Mouse (Mus musculus) stomach, embryonic 16.5 days (tissue): Measurements from ENCODE around the gene Hoxd8. TPM values are rescaled to one million over a fixed set of nuclear protein-coding genes. Genes with fewer than 3 reads are reported as not detected.

Experiments used
- ATAC-seq: fragments of 200-750 bp; cut with Nextera tagmentation; 2 replicates; pipeline ENCODE4 v1.8.0; 2017; ENCODE audit warnings: moderate number of reproducible peaks, moderate TSS enrichment; ENCODE audit not compliant: insufficient read depth, low FRiP score
- H3K27ac ChIP-seq: fragments of 300-500 bp; sonication (generic); 2 replicates; pipeline ENCODE4 v1.5.1; 2014; ENCODE audit warnings: low read length
- H3K27me3 ChIP-seq: fragments of 300-500 bp; sonication (generic); 2 replicates; pipeline ENCODE4 v1.6.1; 2014; ENCODE audit warnings: low read length, control low read depth, mixed read lengths; ENCODE audit not compliant: control insufficient read depth, insufficient read depth
- H3K36me3 ChIP-seq: fragments of 300-500 bp; sonication (generic); 2 replicates; pipeline ENCODE4 v1.6.1; 2014; ENCODE audit warnings: low read length; ENCODE audit not compliant: control insufficient read depth, insufficient read depth
- H3K4me1 ChIP-seq: fragments of 300-500 bp; sonication (generic); 2 replicates; pipeline ENCODE4 v1.6.1; 2014; ENCODE audit warnings: low read length, control low read depth, mixed read lengths; ENCODE audit not compliant: control insufficient read depth, insufficient read depth
- H3K4me2 ChIP-seq: fragments of 300-500 bp; sonication (generic); 2 replicates; pipeline ENCODE4 v1.6.1; 2014; ENCODE audit warnings: low read depth, low read length, mixed read lengths
- H3K4me3 ChIP-seq: fragments of 300-500 bp; sonication (generic); replicated peaks from 2 replicates; pipeline ENCODE4 v1.5.1; 2014; ENCODE audit warnings: mild to moderate bottlenecking, low read length
- H3K9ac ChIP-seq: fragments of 300-500 bp; sonication (generic); 2 replicates; pipeline ENCODE4 v1.6.1; 2014; ENCODE audit warnings: low read length
- H3K9me3 ChIP-seq: fragments of 300-500 bp; sonication (generic); replicated peaks from 2 replicates; pipeline ENCODE4 v1.6.1; 2016; ENCODE audit warnings: low read length, control low read depth; ENCODE audit not compliant: control insufficient read depth
- WGBS: fragments of 180-500 bp; shearing (Covaris S2); extraction: QIAGEN DNeasy Blood & Tissue Kit; methylation state at CpG from one replicate; pipeline ENCODE4 v1.1.7; 2014; 5-methylcytosine and 5-hydroxymethylcytosine counted together
- polyA plus RNA-seq: library from polyadenylated mRNA; unstranded; fragments of >200 nt; fragmentation: Nextera tagmentation; extraction: Ambion mirVana; gene quantifications from 2 replicates; pipeline ENCODE4 v1.2.1, GENCODE M21; 2015

The Hoxd8 gene
- polyA plus RNA-seq, 1 experiment from 2014 or later: 1.7 TPM

DNA sequence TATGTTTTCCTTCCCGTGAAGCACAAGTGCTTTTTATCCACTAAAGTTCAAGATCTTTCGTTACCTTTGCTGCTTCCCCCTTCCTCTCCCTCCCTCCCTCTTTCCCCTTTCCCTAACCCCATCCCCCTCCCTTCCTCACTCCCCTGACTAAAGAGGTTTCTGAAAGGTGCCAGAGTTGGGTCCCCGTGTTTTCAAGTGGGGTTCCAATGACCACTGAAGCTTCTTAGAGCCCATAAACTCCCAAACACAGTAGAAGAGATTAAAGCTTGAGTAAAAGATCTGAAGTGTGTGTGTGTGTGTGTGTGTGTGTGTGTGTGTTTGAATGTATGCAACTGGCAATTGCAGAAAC, 35.2 kb upstream of the Hoxd8 start:
- H3K9me3 ChIP-seq: no peaks in the 10 kb centered on the region
- no peaks in the 10 kb centered on the region for H3K36me3 ChIP-seq
- no peak overlapping the region for H3K4me2 ChIP-seq
- 2% methylated on average over 3 of the region's 3 CpGs for WGBS
- ATAC-seq: no peak
- H3K27me3 ChIP-seq: peaks cover 93% of the 10 kb centered on the region
- H3K4me1 ChIP-seq: peaks cover 14% of the 10 kb centered on the region; the same call in 1 of the 2 replicates
- no peak overlapping the region for H3K4me3 ChIP-seq
- H3K9ac ChIP-seq: no peak overlapping the region
- no peak overlapping the region for H3K27ac ChIP-seq

DNA sequence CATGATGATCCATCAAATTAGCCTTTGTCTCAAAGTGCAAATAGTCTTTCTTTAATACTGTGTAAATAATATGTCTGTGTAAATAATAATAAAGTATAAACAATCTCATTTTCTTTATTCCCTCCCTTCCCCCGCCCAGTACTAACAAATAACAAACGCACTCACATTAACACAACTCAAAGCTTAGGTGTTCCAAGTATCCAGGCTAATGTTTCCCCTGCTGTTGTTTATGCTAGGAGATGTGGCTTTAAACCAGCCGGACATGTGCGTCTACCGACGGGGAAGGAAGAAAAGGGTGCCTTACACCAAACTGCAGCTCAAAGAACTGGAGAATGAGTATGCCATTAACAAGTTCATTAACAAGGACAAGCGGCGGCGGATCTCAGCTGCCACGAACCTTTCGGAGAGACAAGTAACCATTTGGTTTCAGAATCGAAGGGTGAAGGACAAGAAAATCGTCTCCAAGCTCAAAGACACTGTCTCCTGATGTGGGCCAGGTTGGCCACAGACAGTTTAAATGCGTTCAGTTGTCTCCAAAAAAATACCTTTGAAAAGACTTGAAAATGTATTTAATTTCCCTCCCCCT, 34.7 kb upstream of the Hoxd8 start:
- peaks cover 93% of the 10 kb centered on the region for H3K27me3 ChIP-seq
- H3K9ac ChIP-seq: no peak overlapping the region
- no peak overlapping the region for H3K4me3 ChIP-seq
- WGBS: 4% methylated on average over 14 of the region's 14 CpGs
- no peaks in the 10 kb centered on the region for H3K36me3 ChIP-seq
- H3K27ac ChIP-seq: no peak overlapping the region
- no peak overlapping the region for H3K4me2 ChIP-seq
- H3K9me3 ChIP-seq: no peaks in the 10 kb centered on the region
- peaks cover 14% of the 10 kb centered on the region; the same call in 1 of the 2 replicates for H3K4me1 ChIP-seq
- no peak for ATAC-seq

DNA sequence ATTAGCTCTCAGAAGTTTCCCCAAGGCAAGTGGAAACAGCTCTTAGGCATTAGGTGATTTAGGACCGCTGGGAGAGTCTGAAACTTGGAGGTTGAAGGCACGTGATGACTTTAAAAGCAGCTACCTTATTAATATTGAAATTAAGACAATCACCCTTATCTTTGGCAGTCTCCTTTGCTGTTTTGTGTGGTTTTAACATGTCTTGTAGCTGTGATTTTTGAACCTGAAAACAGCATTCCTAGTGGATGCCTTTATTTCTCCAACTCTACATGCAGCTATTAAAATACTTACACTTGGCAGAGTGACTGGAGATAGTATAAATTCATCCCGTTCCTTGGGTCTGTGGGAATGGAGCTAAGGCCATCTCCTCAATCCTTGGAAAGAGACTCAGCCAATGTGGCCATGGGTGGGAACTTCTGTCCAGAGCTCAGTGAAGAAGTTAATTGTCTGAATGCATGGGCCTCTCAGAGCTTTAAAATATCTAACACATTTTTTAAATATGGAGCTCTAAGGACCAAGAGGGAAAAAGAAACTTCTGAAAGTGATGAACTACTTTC, 33.7 kb upstream of the Hoxd8 start:
- no peak for ATAC-seq
- no peak overlapping the region for H3K4me3 ChIP-seq
- H3K4me1 ChIP-seq: peaks cover 14% of the 10 kb centered on the region; the same call in 1 of the 2 replicates
- H3K36me3 ChIP-seq: no peaks in the 10 kb centered on the region
- no peak overlapping the region for H3K9ac ChIP-seq
- H3K27me3 ChIP-seq: peaks cover 95% of the 10 kb centered on the region
- no peaks in the 10 kb centered on the region for H3K9me3 ChIP-seq
- H3K27ac ChIP-seq: no peak overlapping the region
- 5% methylated on average over 3 of the region's 3 CpGs for WGBS
- no peak overlapping the region for H3K4me2 ChIP-seq

DNA sequence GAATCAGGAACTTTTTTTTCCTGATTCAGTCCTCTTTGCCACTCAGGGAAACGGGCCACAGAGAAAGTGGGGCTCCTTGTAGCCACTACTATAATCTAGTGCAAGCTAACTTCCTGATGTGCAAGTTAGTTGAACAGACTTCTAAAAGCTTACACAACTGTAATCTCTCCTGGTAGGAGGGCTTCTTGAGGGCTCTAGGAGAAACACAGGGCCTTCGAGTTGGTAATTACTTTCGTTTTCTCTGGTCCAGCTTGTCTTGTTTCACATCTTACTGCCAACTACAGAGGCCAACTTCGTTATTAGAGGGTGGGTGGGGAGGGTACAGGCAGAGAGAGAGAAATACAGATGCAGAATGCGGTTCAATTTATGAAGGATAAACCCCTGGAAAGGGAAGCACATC, 32.6 kb upstream of the Hoxd8 start:
- Histone ChIP-seq H3K36me3 (no peaks in the 10 kb centered on the region), H3K9me3 (no peaks in the 10 kb centered on the region), H3K27ac (no peak overlapping the region), H3K4me1 (peaks cover 14% of the 10 kb centered on the region; the same call in 1 of the 2 replicates), H3K4me2 (no peak overlapping the region), H3K4me3 (no peak overlapping the region), H3K27me3 (peaks cover 96% of the 10 kb centered on the region), H3K9ac (no peak overlapping the region)
- WGBS: 14% methylated on average over 5 of the region's 5 CpGs
- ATAC-seq: no peak

DNA sequence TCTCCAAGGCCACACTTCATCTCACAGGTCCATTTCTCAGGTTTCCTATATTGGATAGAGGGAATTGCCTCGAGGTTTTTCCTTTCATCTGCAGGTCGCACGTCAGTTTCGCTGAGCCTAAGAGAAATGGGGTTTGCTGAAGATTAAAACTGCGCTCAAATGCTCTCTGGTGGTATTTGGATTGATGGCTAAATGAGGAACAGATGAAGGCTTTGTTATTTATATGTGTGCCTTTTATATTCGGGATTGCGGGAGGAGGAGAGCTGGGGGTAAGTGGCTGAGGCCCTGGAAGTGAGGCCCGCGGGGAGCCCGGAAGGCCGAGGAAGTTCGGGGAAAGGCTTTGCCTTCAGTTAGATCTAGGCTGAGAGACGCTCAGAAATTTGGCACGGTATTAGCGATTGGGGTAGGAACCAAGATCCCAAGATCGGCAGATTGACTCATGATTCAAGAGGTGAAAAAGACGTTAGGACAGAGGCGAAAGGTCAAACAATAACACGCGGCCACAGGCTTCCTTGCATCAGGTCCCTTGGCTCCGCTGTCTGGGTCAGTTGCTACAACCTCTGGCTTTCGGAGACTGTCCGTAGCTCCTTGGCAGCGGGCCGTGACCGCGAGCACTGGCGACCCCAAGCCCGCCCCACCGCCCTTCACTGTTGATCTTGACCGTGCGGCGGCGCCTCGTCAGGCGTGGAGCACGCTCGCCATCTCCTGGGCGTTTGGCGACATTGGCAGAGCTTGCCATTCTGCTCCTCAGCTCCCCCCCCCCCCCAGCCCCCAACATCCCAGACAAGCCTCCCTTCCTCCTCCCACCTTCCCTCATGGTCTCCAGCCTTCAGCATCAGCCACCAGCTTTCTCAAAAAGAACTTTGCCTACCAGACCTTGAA, 31.7 kb upstream of the Hoxd8 start:
- Histone ChIP-seq H3K27ac (no peak overlapping the region), H3K36me3 (no peaks in the 10 kb centered on the region), H3K9ac (no peak overlapping the region), H3K4me2 (peak overlapping the region; percentile 49), H3K9me3 (no peaks in the 10 kb centered on the region), H3K4me3 (peak overlapping the region; percentile 40), H3K27me3 (peaks cover 96% of the 10 kb centered on the region), H3K4me1 (peaks cover 13% of the 10 kb centered on the region; the same call in 1 of the 2 replicates)
- ATAC-seq: peak; percentile 54
- WGBS: 5% methylated on average over 39 of the region's 40 CpGs

DNA sequence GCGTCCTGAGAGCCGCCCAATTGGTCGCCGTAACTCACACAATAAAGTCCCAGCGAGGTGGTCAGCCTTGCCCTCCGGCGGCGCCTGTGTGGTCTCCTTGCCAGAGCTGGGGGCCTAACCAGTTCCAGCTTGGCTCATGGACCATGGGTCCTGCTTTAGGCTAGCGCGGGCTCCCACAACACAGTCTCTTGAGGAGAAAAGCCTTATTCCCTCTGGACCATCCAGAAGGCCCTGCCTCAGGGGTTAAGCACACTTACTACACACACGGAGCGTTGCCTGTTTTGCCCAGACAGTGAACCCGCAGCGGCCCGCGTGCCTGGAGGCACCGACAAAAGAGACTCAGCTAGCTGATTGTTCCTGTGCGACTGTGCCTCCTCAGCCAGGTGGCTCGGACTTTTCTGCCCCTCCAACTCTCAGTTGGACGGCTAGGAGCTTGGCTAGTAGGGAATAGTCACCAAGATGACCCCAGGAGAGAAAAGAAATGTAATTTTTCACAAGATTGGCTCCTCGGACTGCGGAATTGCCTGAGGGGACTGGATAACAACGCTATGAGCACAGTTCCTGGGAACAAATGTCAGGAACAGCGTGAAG, 30.5 kb upstream of the Hoxd8 start:
- 3% methylated on average over 24 of the region's 24 CpGs for WGBS
- H3K4me3 ChIP-seq: no peak overlapping the region
- 0 out of 2 replicates have a peak, but pooled peaks cover 4% of the 10 kb centered on the region for H3K4me1 ChIP-seq
- H3K9me3 ChIP-seq: no peaks in the 10 kb centered on the region
- H3K36me3 ChIP-seq: no peaks in the 10 kb centered on the region
- H3K27ac ChIP-seq: no peak overlapping the region
- no peak overlapping the region for H3K4me2 ChIP-seq
- peaks cover 95% of the 10 kb centered on the region for H3K27me3 ChIP-seq
- no peak overlapping the region for H3K9ac ChIP-seq
- ATAC-seq: no peak

DNA sequence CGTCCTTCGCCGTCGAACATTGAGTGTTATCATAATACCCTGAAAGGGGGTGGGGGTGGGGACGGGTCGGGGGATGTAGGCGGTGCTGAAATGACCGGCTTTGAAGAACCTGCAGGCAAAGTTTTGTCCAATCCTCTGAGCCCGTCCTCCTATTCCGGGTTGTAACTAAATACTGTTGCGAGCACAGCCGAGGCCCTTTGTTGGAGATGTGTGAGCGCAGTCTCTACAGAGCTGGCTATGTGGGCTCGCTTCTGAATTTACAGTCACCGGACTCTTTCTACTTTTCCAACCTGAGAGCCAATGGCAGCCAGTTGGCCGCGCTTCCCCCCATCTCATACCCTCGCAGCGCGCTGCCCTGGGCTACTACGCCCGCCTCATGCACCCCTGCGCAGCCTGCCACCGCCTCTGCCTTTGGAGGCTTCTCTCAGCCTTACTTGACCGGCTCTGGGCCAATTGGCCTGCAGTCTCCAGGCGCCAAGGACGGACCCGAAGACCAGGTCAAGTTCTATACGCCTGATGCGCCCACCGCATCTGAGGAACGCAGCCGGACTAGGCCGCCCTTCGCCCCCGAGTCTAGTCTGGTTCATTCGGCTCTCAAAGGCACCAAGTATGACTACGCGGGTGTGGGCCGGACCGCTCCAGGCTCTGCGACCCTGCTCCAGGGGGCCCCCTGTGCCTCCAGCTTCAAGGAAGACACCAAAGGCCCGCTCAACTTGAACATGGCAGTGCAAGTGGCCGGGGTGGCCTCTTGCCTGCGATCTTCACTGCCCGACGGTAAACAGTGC, 29.3 kb upstream of the Hoxd8 start, which contains the start of gene Hoxd12:
Hoxd12 (plus strand) TSS at position 133 of the 785 bp plus-strand sequence.
- H3K9me3 ChIP-seq: no peaks in the 10 kb centered on the region
- ATAC-seq: no peak
- H3K4me1 ChIP-seq: 0 out of 2 replicates have a peak, but pooled peaks cover 4% of the 10 kb centered on the region
- no peaks in the 10 kb centered on the region for H3K36me3 ChIP-seq
- H3K27ac ChIP-seq: no peak within 1 kb of the TSS
- H3K4me3 ChIP-seq: no peak within 1 kb of the TSS
- H3K9ac ChIP-seq: no peak within 1 kb of the TSS
- no peak within 1 kb of the TSS for H3K4me2 ChIP-seq
- peaks cover 95% of the 10 kb centered on the region for H3K27me3 ChIP-seq
- 3% methylated on average over 47 of the region's 47 CpGs for WGBS

DNA sequence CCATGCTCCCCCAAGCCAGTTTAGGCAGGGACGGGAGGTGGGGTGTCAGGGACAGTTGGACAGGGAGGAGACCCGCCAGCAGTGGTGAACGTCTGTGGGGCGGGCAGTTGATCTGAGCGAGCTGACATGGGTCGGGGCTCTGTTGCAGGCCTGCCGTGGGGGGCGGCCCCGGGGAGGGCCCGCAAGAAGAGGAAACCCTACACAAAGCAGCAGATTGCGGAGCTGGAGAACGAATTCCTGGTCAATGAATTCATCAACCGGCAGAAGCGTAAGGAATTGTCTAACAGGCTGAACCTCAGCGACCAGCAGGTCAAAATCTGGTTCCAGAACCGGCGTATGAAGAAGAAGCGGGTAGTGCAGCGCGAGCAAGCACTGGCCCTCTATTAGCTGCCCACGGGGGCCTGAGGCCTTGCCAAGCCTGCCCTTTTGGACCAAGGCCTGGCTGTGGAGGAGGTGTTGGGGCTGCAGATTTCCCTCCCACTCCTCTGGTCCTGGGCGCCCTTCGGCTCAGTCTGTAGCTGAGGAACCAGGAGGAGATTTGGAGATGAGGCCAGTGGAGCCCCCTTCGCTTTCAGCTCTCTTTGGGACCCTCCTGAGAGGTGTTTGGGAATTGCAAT, 28.6 kb upstream of the Hoxd8 start:
- Histone ChIP-seq H3K27me3 (peaks cover 98% of the 10 kb centered on the region), H3K9me3 (no peaks in the 10 kb centered on the region), H3K4me3 (no peak overlapping the region), H3K4me1 (0 out of 2 replicates have a peak, but pooled peaks cover 4% of the 10 kb centered on the region), H3K36me3 (no peaks in the 10 kb centered on the region), H3K9ac (no peak overlapping the region), H3K4me2 (no peak overlapping the region), H3K27ac (no peak overlapping the region)
- 6% methylated on average over 24 of the region's 24 CpGs for WGBS
- no peak for ATAC-seq
